Mouse (Mus musculus) kidney, postnatal 25 days (tissue): ENCODE data around the gene Endod1.
"Not testable (repeated sequence)": the region's sequence is repeated elsewhere in the genome, so short reads cannot be mapped to it uniquely, and the experiment has no call there.

ENCODE experiments used
- DNase-seq, 2 experiments: peaks; one replicate each; pipeline ENCODE4 v3.0.0; 2021; ENCODE audit warnings: mixed read lengths in 2 of 2

Endod1 gene

GRCm38 (mm10) chr9:14379769-14380385 lies 1.4 kb downstream of the Endod1 start:
- DNase-seq, result no peak

GRCm38 (mm10) chr9:14378151-14378550 lies 3.2 kb downstream of the Endod1 start:
- peak; percentile 48 to 68 for DNase-seq

GRCm38 (mm10) chr9:14376149-14376548 lies 5.2 kb downstream of the Endod1 start:
- no peak for DNase-seq

GRCm38 (mm10) chr9:14372440-14372839 lies 8.9 kb downstream of the Endod1 start:
- no peak for DNase-seq

GRCm38 (mm10) chr9:14369271-14369670 lies 12.0 kb downstream of the Endod1 start:
- no peak for DNase-seq

- DNase-seq, result no peak
Observed at GRCm38 (mm10) chr9:14367850-14368249, 13.5 kb downstream of the Endod1 start.

GRCm38 (mm10) chr9:14365481-14366125 lies 15.7 kb downstream of the Endod1 start:
- DNase-seq, result peak; percentile 25 to 57

- DNase-seq, result no peak
Observed at GRCm38 (mm10) chr9:14364719-14365118, 16.6 kb downstream of the Endod1 start.

GRCm38 (mm10) chr9:14363540-14363939 lies 17.8 kb downstream of the Endod1 start:
- DNase-seq, result peak; percentile 47 to 61

- DNase-seq, result no peak
Observed at GRCm38 (mm10) chr9:14362068-14362768, 19.1 kb downstream of the Endod1 start.

GRCm38 (mm10) chr9:14357033-14357432 lies 24.3 kb downstream of the Endod1 start:
- peak in 1 of 2 experiments; percentile 10 for DNase-seq

- DNase-seq, result no peak
Observed at GRCm38 (mm10) chr9:14354852-14355251, 26.5 kb downstream of the Endod1 start.

GRCm38 (mm10) chr9:14352337-14352736 lies 29.0 kb downstream of the Endod1 start:
- no peak for DNase-seq

GRCm38 (mm10) chr9:14350787-14351186 lies 30.5 kb downstream of the Endod1 start:
- no peak for DNase-seq

- no peak for DNase-seq
Observed at GRCm38 (mm10) chr9:14349380-14349779, 31.9 kb downstream of the Endod1 start.

- DNase-seq, result peak; percentile 25 to 41
Observed at GRCm38 (mm10) chr9:14348416-14348815, 32.9 kb downstream of the Endod1 start.

GRCm38 (mm10) chr9:14345866-14346265 lies 35.4 kb downstream of the Endod1 start:
- not testable (repeated sequence) for DNase-seq

- DNase-seq, result peak; percentile 73 to 86
Observed at GRCm38 (mm10) chr9:14342041-14342668, 39.2 kb downstream of the Endod1 start.

GRCm38 (mm10) chr9:14338701-14339100 lies 42.6 kb downstream of the Endod1 start:
- DNase-seq, result no peak

GRCm38 (mm10) chr9:14336901-14337300 lies 44.4 kb downstream of the Endod1 start:
- DNase-seq, result no peak

GRCm38 (mm10) chr9:14335829-14336228 lies 45.5 kb downstream of the Endod1 start:
- DNase-seq, result no peak

GRCm38 (mm10) chr9:14316618-14317017 lies 64.7 kb downstream of the Endod1 start:
- DNase-seq, result no peak

GRCm38 (mm10) chr9:14314477-14314876 lies 66.8 kb downstream of the Endod1 start:
- DNase-seq, result no peak
